Mouse (Mus musculus) frontal cortex, adult (tissue): ENCODE data around the gene Acvr2a.

Experiments
- ATAC-seq: cut with Nextera tagmentation; 2 replicates; pipeline ENCODE4 v1.9.2; 2017; ENCODE audit warnings: mild to moderate bottlenecking, moderate library complexity, mixed read lengths; ENCODE audit not compliant: low TSS enrichment

The Acvr2a gene

DNA sequence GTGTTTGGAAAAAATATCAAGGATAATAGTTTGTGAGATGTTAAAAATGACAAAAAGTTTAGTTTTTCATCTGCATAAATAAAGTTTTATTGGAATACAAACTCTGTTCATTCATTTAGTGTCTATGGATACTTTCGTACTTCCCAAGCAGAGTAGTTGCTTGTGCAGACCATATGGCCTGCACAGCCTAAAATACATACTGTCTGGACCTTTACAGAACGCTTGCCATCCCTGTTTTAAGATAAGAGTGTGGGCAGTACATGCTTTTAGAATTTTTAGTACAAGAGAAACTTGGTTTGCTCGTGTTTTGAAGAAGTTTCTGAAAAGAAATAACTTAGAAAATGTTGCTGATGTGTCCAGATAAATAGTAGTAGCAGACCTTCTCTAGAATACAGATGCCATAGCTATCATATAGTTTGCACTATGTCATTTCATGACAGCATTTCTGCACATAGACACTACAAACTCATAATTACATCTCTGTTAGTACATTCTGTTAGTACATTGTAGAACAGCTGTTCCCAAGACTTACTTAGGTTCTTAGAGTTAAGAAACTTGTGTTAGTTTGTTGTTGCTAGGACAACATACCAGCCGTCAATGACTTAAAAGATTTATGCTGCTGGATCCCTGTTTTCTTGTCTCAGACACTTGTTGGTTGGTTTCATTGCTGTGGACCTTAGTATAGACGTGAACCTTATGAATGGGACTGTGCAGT, 54.4 kb downstream of the Acvr2a start:
- ATAC-seq, result peak; percentile 94

DNA sequence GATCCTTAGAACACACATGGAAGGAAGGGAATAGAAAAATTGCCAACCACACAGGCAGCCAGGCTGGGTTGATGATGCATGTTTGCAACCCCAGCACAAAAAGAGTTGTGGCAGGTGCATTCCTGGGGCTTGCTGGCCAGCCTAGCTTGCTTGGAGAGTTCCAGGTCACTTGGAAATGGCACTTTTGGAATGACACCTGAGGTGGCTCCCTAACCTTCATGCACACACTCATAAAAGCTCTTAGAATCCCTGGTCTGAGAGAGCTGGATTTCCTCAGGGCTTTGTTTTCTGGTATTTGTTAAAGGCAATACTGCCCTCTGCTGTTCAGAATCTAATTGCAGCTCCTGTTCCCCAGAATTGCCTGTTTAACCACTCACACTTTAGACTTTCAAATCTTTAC, 72.0 kb downstream of the Acvr2a start:
- ATAC-seq, result peak; percentile 88

DNA sequence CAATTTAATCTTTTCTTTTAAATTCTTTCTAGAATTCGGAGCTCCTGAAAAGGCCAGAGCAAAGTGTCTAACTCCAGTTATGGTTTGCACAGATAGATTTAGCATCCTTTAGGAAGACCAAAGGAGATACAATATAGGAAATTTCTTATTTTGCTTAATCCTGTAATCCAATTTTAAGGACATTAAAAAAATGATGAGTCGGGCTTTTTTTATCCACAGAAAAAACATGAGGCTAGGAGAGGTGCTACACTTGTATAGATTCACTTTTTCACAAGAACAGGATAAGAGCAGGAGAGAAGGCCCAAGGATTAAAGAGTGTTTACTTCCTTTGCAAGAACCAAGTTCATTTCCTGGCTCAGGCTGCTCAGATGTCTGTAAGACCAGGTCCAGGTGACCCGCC, 81.3 kb downstream of the Acvr2a start:
- no peak for ATAC-seq

DNA sequence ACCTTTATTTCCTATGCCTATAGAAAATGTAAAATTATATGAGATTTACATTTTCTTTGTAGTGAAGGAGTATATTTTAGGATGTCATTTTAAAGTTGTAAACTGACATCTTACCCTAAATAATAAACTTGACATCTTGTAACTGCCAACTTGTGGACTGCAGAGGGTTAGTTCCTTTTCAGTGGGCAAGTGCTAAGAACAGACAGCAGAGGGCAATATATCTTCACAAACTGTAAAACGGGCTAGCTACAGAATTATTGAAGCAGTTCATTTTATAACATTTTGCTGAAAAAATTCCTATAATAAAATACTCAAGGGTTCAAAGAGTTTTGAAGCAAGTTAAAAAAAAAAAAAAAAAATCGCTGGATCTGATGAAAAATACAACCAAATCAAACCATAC, 95.0 kb downstream of the Acvr2a start:
- peak; percentile 87 for ATAC-seq

DNA sequence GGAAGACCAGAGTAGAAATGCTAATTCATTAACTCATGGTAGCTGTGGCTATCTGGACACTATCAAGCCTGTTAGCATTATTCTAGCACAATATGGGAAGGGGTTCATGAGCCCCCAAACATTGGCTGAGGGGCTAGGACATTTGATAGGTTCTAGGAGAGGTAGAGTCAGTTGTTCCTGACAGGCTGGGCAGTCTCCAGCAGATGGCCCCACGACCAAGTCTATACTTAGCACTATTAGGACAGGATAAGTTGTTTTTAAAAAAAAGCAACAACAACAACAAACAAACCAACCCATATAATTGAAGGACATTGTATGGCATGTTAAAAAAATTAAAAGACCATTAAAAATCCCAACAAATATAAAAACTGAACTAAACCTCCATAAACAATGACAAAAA, 100.3 kb downstream of the Acvr2a start:
- ATAC-seq, result no peak

DNA sequence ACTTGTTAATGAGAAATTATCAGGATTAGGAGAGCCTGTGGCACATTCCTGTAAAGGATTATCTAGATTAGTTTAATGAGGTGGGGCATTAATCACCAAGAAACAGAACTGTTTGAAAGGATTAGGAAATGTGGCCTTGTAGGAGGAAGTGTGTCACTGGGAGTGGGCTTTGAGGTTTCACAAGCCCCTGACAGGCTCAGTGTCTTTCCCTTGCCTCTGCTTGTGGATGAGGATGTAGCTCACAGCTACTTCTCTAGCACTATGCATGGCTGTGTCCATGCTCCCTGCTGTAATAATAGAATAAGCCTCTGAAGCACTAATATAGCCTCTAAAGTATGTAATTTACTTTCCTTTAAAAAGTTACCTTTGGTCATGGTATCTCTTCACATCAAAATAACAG, 101.9 kb downstream of the Acvr2a start:
- ATAC-seq, result no peak

DNA sequence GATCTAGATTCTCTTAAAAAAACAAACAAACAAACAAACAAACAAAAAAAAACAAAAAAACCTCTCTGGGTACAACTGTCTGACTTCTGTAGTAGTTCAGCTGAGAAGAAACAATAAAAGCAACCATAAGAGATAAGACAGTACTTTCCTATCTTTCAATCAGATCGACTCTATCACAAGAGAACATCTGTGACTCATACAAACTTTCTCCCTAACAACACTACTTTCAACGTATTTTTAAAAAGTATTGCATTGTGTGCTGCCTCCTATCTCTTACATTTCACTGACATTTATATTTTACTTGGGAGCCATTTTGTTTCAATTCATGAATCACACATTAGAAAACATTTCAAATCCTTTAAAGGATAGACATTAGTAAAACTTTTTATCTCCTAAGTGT, 121.1 kb downstream of the Acvr2a start:
- ATAC-seq, result no peak

DNA sequence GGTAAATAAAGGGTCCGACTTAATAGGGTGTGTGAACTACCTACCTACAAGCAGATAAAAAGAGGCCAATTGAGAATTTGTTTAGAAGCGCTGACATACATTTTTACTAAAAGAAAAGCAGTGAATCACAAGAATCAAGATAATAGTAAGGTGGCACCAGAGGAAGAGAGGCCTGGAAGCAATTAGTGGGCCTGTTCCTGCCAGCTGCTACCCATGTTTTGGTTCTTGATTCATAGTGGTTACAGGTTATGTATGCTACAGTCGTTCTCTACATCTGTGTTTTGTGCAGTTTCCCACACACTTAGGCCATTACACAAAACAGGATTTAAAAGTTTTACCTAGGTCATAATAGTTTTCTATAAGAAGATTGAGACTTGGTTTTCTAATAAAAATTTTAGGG, 133.9 kb downstream of the Acvr2a start:
- ATAC-seq, result no peak

DNA sequence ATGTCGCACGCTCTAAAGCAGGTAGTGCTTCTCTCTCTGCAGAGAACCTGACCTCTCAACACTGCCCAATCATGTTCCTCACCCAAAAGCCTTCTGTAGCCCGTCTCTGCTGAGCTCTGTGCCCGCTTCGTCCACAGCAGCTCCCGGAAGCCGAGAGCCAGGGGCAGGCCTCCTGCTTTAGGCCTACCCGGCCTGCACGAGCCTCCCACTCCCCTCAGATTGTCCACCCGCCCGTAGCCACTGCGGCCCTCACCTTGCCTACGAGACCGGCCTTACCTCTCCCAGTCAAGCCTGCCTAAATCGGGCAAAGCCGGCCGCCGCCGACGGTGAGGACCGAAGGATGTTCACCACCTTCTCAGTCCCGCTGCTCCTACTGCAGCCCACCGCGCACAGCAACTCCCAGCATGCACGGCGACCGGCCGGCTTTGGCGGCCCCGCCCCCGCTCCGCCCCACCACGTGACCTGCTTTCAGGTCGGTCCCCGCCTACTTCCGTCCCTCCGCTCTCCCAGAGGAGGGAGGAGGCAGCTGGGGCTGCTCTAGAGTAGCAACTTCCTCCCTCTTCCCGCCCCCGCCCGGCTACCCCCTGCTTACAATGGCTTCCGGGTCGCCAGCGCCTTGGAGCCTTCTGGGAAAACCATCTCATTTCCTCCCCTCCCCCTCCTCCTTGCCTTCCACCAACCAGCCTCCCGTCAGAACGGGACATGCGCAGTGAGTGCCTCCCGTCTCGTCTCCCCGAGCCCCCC, 135.1 kb downstream of the Acvr2a start, which contains the start of gene Mbd5:
Mbd5 (plus strand) TSS at position 668 of the 744 bp plus-strand sequence.
- peak; percentile 93 for ATAC-seq

DNA sequence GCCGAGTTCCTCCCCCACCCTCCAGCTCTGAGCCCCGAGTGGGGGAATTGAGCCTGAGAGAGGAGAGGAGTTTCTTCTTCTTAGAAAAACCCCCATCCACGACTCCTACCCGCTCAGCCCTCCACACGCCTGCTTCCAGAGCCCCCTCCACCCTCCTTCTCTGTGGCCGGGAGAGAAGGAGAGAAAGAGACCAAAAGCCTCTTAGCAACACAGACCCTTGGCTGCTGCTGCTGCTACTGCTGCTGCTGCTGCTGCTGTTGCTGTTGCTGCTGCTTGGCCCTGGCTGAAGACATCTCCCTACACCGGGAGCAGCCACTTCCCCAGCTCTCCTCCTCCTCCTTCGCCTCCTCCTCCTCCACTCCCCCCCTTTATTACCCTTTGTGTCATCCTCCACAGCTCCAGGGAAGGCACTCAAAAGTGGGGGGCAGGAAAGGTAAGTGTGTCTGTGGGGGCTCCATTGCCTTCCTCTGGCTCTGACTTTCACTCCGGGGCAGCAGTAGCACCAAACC, 135.9 kb downstream of the Acvr2a start:
- ATAC-seq, result peak; percentile 42

DNA sequence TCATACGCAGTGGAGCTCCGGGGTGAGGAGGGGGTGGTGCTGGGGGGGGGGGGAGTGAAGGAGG, 136.2 kb downstream of the Acvr2a start, which contains the start of gene Orc4:
Orc4 (minus strand) TSS at position 26 of the 64 bp plus-strand sequence.
- ATAC-seq, result no peak

DNA sequence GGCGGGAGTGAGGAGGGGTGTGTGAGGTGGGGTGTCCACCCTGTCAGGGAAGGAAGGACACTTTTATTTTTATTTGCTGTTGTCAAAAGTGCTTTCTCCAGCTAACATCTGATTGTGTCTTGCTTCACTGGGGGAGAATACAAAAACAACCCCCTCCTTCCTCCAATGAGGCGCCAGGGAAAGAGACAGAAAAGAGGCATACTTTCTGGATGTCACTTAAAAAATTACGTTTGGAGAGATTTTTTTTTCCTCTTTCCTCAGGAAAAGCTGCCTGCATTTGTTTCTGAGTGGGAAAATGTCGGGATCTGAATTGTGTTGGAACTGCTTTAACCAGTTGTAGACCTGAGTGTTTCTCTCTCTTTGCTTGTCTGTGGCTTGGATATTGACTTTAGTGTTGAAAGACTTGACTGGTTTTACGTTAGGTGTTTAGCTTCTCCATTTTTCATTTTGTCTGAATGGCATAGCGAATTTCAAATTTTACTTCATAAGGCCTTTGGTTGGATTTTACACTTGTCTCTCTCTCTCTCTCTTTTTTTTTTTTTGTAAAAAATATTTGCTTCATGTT, 136.5 kb downstream of the Acvr2a start:
- no peak for ATAC-seq
